Mouse (Mus musculus): ENCODE data around the gene Fopnl. TPM values are rescaled to one million over a fixed set of nuclear protein-coding genes. Genes with fewer than 3 reads are reported as not detected.

Fopnl gene
- total RNA-seq, 2 experiments from 2014 or later = 41.3 to 58.3 TPM

DNA sequence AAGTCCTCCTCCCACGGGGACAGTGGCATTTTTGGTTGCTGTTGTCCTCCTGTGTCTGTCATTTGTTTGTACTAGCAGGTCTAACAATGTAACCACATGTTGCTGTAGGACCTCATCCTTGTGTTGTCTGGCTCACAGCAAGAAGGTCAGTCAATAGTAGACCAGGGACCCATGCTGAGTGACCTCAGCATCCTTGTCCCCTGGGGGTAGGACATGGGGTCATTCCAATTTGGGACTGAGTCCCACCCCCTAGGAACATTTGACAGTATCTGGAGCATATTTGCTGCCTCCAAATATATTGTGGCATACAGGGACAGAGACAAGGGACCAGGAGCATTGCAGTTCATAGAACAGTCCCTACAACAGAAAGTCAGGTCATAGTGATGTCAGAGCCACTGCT, 67.3 kb downstream of the Fopnl start:
- DNase-seq = no peak

Other genes with a start within 250 kb of the Fopnl start
- 10 to 100 TPM; 35.9 to 39.0 TPM for gene Nde1, start 154.1 kb downstream of the Fopnl start, total RNA-seq (2021)
- 10 to 100 TPM; 64.9 to 66.4 TPM for gene Marf1, start 154.1 kb downstream of the Fopnl start, total RNA-seq (2021)
- 10 to 100 TPM; 12.0 to 19.6 TPM for gene Myh11, start 26.0 kb downstream of the Fopnl start, total RNA-seq (2021)
- 10 to 100 TPM; 16.8 to 27.0 TPM for gene Abcc1, start 44.2 kb upstream of the Fopnl start, total RNA-seq (2021)
- gene A630010A05Rik, start 244.9 kb upstream of the Fopnl start, total RNA-seq (2021) = not detected